Mouse (Mus musculus) layer of hippocampus, adult 18-20 months (tissue): Measurements from ENCODE around the gene Nfatc2ip. TPM values are rescaled to one million over a fixed set of nuclear protein-coding genes. Genes with fewer than 3 reads are reported as not detected.
"Not testable (repeated sequence)": the region's sequence is repeated elsewhere in the genome, so short reads cannot be mapped to it uniquely, and the experiment has no call there.

Experiments used
- DNase-seq, 2 experiments: peaks; one replicate each; pipeline ENCODE4 v3.0.0; 2022; ENCODE audit warnings: low spot score in 2 of 2
- total RNA-seq, 2 experiments: library from RNA; stranded (reverse); gene quantifications; 2 replicates each; pipeline ENCODE4 v1.2.3; 2021

Nfatc2ip gene
- total RNA-seq, 2 experiments from 2014 or later, result 6.0 to 6.9 TPM

GRCm38 (mm10) chr7:126411061-126411460 lies 14.5 kb upstream of the Nfatc2ip start:
- no peak for DNase-seq

- DNase-seq, result no peak
Measured at GRCm38 (mm10) chr7:126408686-126409085, 12.1 kb upstream of the Nfatc2ip start.

GRCm38 (mm10) chr7:126402518-126402917 lies 6.0 kb upstream of the Nfatc2ip start:
- not testable (repeated sequence) for DNase-seq

- DNase-seq, result peak; percentile 53 to 85
Measured at GRCm38 (mm10) chr7:126399548-126399947, 3.0 kb upstream of the Nfatc2ip start.

- DNase-seq, result no peak
Measured at GRCm38 (mm10) chr7:126397822-126398221, 1.3 kb upstream of the Nfatc2ip start.

- no peak for DNase-seq
Measured at GRCm38 (mm10) chr7:126397221-126397620, 684 bp upstream of the Nfatc2ip start.

- not testable (repeated sequence) for DNase-seq
Measured at GRCm38 (mm10) chr7:126392086-126392884, 4.3 kb downstream of the Nfatc2ip start.

- no peak for DNase-seq
Measured at GRCm38 (mm10) chr7:126388185-126388584, 8.4 kb downstream of the Nfatc2ip start.

- no peak for DNase-seq
Measured at GRCm38 (mm10) chr7:126383565-126383964, 13.0 kb downstream of the Nfatc2ip start.

- peak; percentile 97 to 100 for DNase-seq
Measured at GRCm38 (mm10) chr7:126377278-126378158, 19.0 kb downstream of the Nfatc2ip start, which contains the start of gene Spns1. Gene Spns1 (minus strand): TSS chr7:126377450.

- no peak for DNase-seq
Measured at GRCm38 (mm10) chr7:126376903-126377277, 19.6 kb downstream of the Nfatc2ip start.

- DNase-seq, result no peak
Measured at GRCm38 (mm10) chr7:126375012-126375411, 21.5 kb downstream of the Nfatc2ip start.

GRCm38 (mm10) chr7:126374526-126374925 lies 22.0 kb downstream of the Nfatc2ip start:
- DNase-seq, result no peak

- no peak for DNase-seq
Measured at GRCm38 (mm10) chr7:126373007-126373406, 23.5 kb downstream of the Nfatc2ip start.

GRCm38 (mm10) chr7:126369393-126369792 lies 27.1 kb downstream of the Nfatc2ip start, which contains the start of gene Lat:
Gene Lat (minus strand): TSS chr7:126369570.
- DNase-seq, result no peak

- DNase-seq, result no peak
Measured at GRCm38 (mm10) chr7:126368367-126368766, 28.2 kb downstream of the Nfatc2ip start.

- DNase-seq, result no peak
Measured at GRCm38 (mm10) chr7:126367636-126368035, 28.9 kb downstream of the Nfatc2ip start.

- no peak for DNase-seq
Measured at GRCm38 (mm10) chr7:126363038-126363437, 33.5 kb downstream of the Nfatc2ip start.

GRCm38 (mm10) chr7:126359049-126359448 lies 37.5 kb downstream of the Nfatc2ip start:
- DNase-seq, result no peak

- DNase-seq, result no peak
Measured at GRCm38 (mm10) chr7:126358413-126358812, 38.1 kb downstream of the Nfatc2ip start.

GRCm38 (mm10) chr7:126357838-126358237 lies 38.7 kb downstream of the Nfatc2ip start:
- DNase-seq, result no peak
